Mouse (Mus musculus): Measurements from ENCODE around the gene Chst11.

Chst11 gene

GRCm38 (mm10) chr10:82984950-82985699 is at the start of gene Chst11:
TSS of gene Chst11 (plus strand) at chr10:82985498.
- peak; percentile 72 for DNase-seq (ENCODE audit: low read depth)

DNA sequence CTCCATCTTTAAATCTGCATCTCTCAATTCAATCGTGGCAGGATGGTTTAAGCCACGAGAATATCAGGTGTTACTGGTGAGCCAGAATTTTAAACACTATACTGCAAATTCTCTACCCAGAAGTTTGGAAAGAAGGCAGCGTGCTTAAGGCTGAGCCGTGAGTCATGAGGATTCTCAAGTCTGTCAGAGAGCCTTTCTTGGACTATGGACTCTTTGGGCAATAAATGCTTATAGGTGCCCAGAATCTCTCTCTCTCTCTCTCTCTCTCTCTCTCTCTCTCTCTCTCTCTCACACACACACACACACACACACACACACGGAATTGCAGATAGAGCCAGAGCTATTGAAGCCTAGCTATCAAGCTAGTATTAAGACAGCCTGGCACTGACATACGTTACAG is 49.5 kb upstream of the Chst11 start:
- no peak for DNase-seq (ENCODE audit: low read depth)

GRCm38 (mm10) chr10:82953415-82953814 is 31.9 kb upstream of the Chst11 start:
- no peak for DNase-seq (ENCODE audit: low read depth)

GRCm38 (mm10) chr10:82955117-82955516 is 30.2 kb upstream of the Chst11 start:
- DNase-seq (ENCODE audit: low read depth) = peak; percentile 45

DNA sequence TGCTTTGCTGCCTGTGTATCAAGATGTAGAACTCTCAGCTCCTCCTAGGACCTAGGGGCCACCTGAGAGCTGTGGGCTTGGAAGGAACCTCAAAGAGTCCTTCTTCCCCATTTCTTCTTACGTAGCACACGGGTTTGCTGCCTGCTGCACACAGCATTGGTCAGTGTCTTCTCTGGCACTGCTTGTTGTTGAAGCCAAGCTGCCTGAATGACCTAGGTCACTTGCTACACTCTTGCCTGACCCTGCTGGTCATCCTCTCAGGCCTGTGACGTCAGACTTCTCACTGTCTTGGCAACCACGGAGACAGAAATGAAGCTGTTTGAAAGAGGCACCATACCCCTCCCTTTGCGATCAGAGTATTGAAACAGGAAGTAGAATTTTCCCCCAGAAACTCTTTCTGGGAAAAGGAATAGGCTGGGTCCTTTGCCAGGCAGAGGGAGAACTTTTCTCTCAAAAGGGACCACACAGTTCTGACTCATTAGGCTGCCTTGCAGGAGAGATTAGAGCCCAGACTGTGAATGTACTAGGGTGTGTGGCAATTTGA is 27.0 kb upstream of the Chst11 start:
- DNase-seq (ENCODE audit: low read depth) = no peak

GRCm38 (mm10) chr10:82959316-82959715 is 26.0 kb upstream of the Chst11 start:
- DNase-seq (ENCODE audit: low read depth) = no peak

DNA sequence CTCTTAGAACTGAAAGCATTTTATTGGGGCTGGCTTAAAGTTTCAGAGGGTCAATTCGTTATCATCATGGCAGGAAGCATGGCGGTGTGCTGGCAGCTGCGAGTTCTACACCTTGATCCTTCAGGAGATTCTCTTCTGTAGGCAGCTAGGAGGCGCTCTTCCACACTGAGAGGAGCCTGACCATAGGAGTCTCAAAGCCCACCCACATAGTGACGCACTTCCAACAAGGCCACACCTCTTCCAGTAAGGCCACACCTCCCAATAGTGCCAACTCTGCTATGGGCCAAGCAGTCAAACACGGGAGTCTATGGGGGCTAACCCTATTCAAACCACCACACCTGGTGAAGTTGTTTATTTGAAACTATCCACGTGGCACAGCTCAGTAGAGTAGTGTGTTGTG is 24.0 kb upstream of the Chst11 start:
- DNase-seq (ENCODE audit: low read depth) = peak; percentile 56

GRCm38 (mm10) chr10:82962018-82962417 is 23.3 kb upstream of the Chst11 start:
- no peak for DNase-seq (ENCODE audit: low read depth)

GRCm38 (mm10) chr10:82962472-82963020 is 22.8 kb upstream of the Chst11 start:
- DNase-seq (ENCODE audit: low read depth) = no peak

- DNase-seq (ENCODE audit: low read depth) = no peak
Observed at GRCm38 (mm10) chr10:82964491-82964890, 20.8 kb upstream of the Chst11 start.

DNA sequence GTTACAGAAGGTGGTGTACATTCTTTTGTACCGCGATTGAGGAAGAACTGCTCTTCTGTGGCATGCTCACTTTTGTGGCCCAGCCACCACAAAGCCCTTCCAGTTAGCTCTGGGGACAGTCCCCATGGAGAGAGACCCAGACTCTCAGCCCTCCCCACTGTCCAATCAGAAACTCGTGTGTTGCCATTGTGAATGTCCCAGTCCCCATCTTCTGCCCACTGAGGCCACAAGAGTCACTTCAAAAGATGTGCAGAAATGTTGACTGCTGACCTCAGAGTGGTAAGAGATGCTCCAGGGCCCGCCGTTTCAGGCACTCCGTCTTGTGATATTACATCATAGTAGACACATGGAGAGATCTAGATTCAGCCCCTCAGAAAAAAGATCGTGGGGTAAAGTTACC is 18.6 kb upstream of the Chst11 start:
- DNase-seq (ENCODE audit: low read depth) = no peak

DNA sequence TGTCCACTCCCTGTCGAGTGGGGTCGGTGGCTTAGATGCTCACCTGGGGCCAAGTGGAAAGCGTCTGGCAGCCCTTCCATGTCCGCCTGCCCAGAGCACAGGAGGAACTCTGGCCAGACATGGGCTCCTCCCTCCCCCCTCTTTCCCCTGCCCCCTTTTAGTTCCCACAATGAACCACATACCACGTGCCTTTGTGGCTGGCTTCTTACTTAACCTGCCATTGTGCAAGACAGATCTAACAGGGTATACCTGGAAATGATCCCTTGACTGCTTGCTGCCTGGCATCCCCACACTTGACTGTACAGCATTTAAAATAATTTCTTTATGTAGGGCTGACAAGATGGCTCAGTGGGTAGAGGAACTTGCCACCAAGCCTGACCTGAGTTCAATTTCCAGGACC is 15.7 kb upstream of the Chst11 start:
- DNase-seq (ENCODE audit: low read depth) = no peak

DNA sequence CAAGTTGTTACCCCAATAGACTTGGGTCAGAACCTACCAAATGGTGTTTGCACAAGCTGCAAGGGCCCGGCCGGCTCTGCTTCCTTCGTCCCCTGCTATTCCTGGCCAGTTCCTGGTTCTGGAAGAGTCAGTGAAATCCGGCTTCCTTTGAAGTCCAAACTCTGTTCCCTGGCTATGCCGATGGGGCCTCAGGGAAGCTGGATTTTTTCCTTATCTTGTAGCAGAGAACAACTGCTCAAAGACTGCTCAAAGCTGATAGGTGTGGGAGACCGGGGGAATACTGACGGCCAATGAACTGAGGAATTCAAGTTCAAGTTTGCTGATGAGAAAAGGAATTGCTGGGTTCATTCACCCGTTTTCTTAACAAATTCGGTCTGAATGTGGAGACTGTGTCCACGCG is 13.7 kb upstream of the Chst11 start:
- no peak for DNase-seq (ENCODE audit: low read depth)

DNA sequence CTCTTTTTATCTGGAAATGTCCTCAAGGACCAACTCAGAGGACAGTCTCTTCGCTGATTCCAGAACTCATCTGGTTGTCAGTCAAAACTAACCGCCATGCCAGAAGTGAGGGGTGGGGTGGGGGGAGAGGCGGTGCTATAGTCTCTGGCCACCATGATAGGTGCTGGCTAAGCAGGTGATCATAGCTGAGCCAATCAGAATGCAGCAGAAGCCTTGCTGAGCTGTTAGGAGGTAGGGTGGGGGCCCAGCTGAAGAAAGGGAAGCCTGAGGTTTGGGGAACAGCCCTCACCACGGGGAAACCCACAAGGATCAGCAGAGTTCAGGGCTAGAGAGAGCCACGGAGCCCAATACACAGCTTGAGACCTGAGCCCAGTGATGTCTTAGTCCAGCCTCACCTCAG is 11.1 kb upstream of the Chst11 start:
- no peak for DNase-seq (ENCODE audit: low read depth)

DNA sequence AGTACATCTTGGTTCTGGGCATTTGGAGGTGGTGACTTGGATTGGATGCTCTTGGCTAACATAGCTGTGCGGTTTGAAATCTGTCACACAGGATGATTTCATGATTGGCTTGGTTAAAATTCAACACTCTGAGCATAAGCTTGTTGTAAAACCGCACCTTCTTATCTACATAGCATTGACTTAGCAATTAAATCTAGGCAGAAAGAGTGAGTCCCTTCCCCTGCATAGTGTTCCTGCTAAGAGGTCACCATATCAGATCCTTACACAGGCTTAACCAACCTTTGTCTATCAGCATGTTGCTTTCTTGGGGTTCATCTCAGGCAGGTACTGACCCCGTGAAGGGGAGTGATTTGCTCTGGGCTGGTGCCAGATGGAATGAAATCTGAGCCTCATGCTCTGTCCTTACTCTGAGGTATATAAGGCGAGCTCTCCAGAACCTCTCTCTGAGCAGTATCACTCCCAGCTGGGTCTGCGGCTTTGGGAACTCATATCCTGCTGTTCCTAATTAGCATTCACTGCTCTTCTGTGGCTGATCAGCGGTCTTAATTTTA is 10.6 kb upstream of the Chst11 start:
- DNase-seq (ENCODE audit: low read depth) = no peak

- DNase-seq (ENCODE audit: low read depth) = no peak
Observed at GRCm38 (mm10) chr10:82975806-82976205, 9.5 kb upstream of the Chst11 start.

DNA sequence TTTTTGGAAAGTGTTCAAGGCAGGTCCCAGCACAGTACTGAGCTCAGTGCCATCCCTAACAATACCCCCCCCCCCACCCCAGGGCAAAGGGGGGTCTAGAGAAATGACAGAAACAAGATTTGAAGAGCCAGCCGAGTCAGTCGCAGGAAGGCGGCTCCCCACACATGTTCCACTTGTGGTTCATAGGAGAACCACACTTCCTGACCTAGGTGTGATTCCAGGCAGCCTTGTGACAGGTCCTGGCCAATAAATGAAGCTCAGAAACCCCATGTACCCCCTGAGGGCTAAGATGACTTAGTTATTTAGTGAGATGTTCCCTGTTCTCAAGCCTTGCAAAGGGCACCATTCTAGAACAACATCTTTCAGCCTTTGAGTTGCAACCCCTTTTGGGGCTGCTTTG is 3.0 kb upstream of the Chst11 start:
- DNase-seq (ENCODE audit: low read depth) = peak; percentile 35

- DNase-seq (ENCODE audit: low read depth) = peak; percentile 51
Observed at GRCm38 (mm10) chr10:82985700-82986131, 418 bp downstream of the Chst11 start.

- DNase-seq (ENCODE audit: low read depth) = no peak
Observed at GRCm38 (mm10) chr10:82986251-82986992, 1.1 kb downstream of the Chst11 start.

GRCm38 (mm10) chr10:82986993-82987349 is 1.7 kb downstream of the Chst11 start:
- no peak for DNase-seq (ENCODE audit: low read depth)

- DNase-seq (ENCODE audit: low read depth) = no peak
Observed at GRCm38 (mm10) chr10:82987394-82987793, 2.1 kb downstream of the Chst11 start.

DNA sequence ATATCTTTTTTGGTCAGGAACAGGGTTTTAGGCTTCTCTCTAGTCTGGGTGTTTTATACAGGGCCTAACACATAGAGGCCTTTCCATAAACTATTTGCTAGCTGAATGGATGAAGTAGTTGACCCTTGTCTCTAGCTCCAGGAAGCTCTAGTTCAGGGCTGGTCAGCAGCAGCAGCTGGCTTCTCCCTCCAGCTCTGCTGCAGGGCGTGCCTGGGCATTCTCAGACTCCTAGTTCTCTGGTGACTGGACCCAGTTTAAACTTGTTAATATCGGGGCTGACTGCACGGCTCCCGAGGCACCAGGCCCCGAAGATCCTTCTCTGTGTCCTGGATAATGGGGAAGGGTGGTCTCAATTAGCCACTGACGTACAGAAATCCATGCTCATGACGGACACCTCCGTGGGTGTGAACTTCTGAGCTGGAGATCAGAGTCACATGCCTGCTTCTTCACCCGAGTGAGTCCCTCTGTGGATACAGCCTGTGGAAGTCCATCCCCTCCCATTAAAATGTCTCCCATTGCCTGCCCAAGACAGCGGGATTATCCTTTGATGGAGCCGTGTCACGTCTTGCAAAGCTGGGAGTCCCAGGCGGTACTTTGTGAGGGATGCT is 4.2 kb downstream of the Chst11 start:
- no peak for DNase-seq (ENCODE audit: low read depth)

Measured in induced T-regulatory cell, adult 2 months (primary cell).